In the genomic region with DNA sequence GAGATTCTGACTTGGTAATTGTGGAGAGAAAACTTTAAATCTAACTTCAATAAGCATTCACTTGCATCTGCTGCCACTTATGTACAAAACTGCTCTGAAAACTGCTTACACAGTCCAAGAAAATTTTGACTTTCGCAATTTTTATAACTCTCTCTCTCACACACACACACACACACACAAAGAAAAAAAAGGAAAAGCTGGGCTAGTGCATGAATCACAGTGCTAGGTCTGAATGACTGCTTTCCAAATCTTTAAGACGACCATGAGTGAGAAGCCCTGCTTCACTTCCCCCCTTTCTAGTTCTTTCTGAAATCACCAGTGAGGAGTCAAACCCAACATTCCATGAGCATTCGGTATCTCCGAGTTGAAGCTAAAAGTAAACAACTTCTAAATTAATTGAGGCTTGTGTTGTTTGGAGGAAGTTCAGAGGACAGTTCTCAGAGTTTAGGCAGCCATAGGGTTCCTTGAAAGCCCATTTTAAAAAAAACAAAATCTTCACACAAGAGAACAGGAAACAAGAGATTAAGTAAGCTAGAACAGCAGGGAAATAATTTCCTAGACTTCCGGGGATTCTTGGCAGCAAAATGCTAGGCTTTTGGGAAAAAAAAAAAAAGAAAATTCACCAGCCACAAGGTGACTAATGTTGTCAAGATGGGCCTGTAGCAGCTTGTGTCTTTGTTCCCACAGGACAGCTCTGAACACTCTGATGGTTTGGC, we compare ENCODE assay signal across 12 mouse cellular contexts. TPM values are rescaled to one million over a fixed set of nuclear protein-coding genes. Genes with fewer than 3 reads are reported as not detected.
DNase-seq lines count a peak whose midpoint lies in the region; ATAC-seq and TF ChIP-seq lines count a peak whose summit lies in the region.
"Had no signal": no experiment of that assay in that cellular context is flagged by ENCODE, and none has a peak within 500 bp of the region (broad histone marks: within the 10 kb centered on the region; RNA-seq: fewer than 3 reads in every experiment).

No protein-coding gene starts in this region.

- H3K36me3 ChIP-seq in hindbrain, embryonic 14.5 days (replicated peaks; ENCODE audit: control insufficient read depth, insufficient read depth): peaks cover 21% of the 10 kb centered on the region
- H3K36me3 ChIP-seq in hindbrain, embryonic 13.5 days: peaks cover 7% of the 10 kb centered on the region; the same call in 1 of the 2 replicates
- no peaks in the 10 kb centered on the region for H3K36me3 ChIP-seq in midbrain, embryonic 11.5 days (ENCODE audit: control insufficient read depth, insufficient read depth, low read length)
- peaks cover 15% of the 10 kb centered on the region for H3K36me3 ChIP-seq in midbrain, embryonic 10.5 days
- no peaks in the 10 kb centered on the region for H3K36me3 ChIP-seq in embryonic facial prominence, embryonic 15.5 days
- H3K36me3 ChIP-seq in stomach, postnatal 0 days (ENCODE audit: control insufficient read depth, insufficient read depth, low read length): peaks cover 8% of the 10 kb centered on the region
- peaks cover 10% of the 10 kb centered on the region for H3K36me3 ChIP-seq in forebrain, embryonic 14.5 days (ENCODE audit: control insufficient read depth, insufficient read depth, low read length)
- H3K36me3 ChIP-seq: G1E had no signal

- peak; percentile 26 for TF ChIP-seq EP300 in stomach, postnatal 0 days (optimal IDR thresholded peaks at IDR 0.05)

- no peak for TF ChIP-seq CTCF in stomach, postnatal 0 days (IDR thresholded peaks at IDR 0.05; ENCODE audit: low read depth)

- no peak overlapping the region for H3K4me3 ChIP-seq in hindbrain, embryonic 14.5 days (replicated peaks; ENCODE audit: low read length)
- no peak overlapping the region for H3K4me3 ChIP-seq in hindbrain, embryonic 13.5 days
- H3K4me3 ChIP-seq in midbrain, embryonic 11.5 days (ENCODE audit: low read depth, low read length): no peak overlapping the region
- H3K4me3 ChIP-seq in midbrain, embryonic 10.5 days: no peak overlapping the region
- H3K4me3 ChIP-seq in embryonic facial prominence, embryonic 15.5 days (replicated peaks): no peak overlapping the region
- no peak overlapping the region for H3K4me3 ChIP-seq in stomach, postnatal 0 days (ENCODE audit: low read depth, low read length)
- H3K4me3 ChIP-seq in forebrain, embryonic 14.5 days (ENCODE audit: low read depth, low read length): no peak overlapping the region
- H3K4me3 ChIP-seq: liver, embryonic 12.5 days had no signal

- H3K27ac ChIP-seq in hindbrain, embryonic 14.5 days: no peak overlapping the region
- no peak overlapping the region; the same call in 1 of the 2 replicates for H3K27ac ChIP-seq in hindbrain, embryonic 13.5 days
- no peak overlapping the region for H3K27ac ChIP-seq in midbrain, embryonic 11.5 days (ENCODE audit: low read depth, low read length)
- no peak overlapping the region for H3K27ac ChIP-seq in midbrain, embryonic 10.5 days (replicated peaks)
- peak overlapping the region; percentile 31; the same call in 1 of the 2 replicates for H3K27ac ChIP-seq in embryonic facial prominence, embryonic 15.5 days (replicated peaks)
- H3K27ac ChIP-seq in stomach, postnatal 0 days (replicated peaks): peak overlapping the region; percentile 50
- no peak overlapping the region for H3K27ac ChIP-seq in forebrain, embryonic 14.5 days (ENCODE audit: low read depth, low read length)
- H3K27ac ChIP-seq: liver, embryonic 12.5 days had no signal

- H3K4me2 ChIP-seq in hindbrain, embryonic 14.5 days (replicated peaks): peak overlapping the region; percentile 28
- H3K4me2 ChIP-seq in hindbrain, embryonic 13.5 days: no peak overlapping the region
- H3K4me2 ChIP-seq in midbrain, embryonic 11.5 days: no peak overlapping the region
- no peak overlapping the region for H3K4me2 ChIP-seq in embryonic facial prominence, embryonic 15.5 days (replicated peaks)
- H3K4me2 ChIP-seq in stomach, postnatal 0 days (replicated peaks; ENCODE audit: low read depth): no peak overlapping the region; the same call in 1 of the 2 replicates
- H3K4me2 ChIP-seq in forebrain, embryonic 14.5 days (ENCODE audit: low read length): no peak overlapping the region
- H3K4me2 ChIP-seq: liver, embryonic 12.5 days had no signal

- 60% methylated on average over 5 of the region's 5 CpGs for WGBS in hindbrain, embryonic 14.5 days
- WGBS in hindbrain, embryonic 13.5 days: 63% methylated on average over 5 of the region's 5 CpGs
- WGBS in midbrain, embryonic 11.5 days: 55% methylated on average over 5 of the region's 5 CpGs
- WGBS in midbrain, embryonic 10.5 days: 52% methylated on average over 5 of the region's 5 CpGs
- 21% methylated on average over 5 of the region's 5 CpGs for WGBS in embryonic facial prominence, embryonic 15.5 days
- 14% methylated on average over 5 of the region's 5 CpGs for WGBS in stomach, postnatal 0 days
- 58% methylated on average over 5 of the region's 5 CpGs for WGBS in forebrain, embryonic 14.5 days

- no peaks in the 10 kb centered on the region for H3K9me3 ChIP-seq in hindbrain, embryonic 14.5 days (ENCODE audit: control insufficient read depth, low read length)
- no peaks in the 10 kb centered on the region for H3K9me3 ChIP-seq in hindbrain, embryonic 13.5 days
- H3K9me3 ChIP-seq in midbrain, embryonic 11.5 days (ENCODE audit: control insufficient read depth, low read length): no peaks in the 10 kb centered on the region
- H3K9me3 ChIP-seq in midbrain, embryonic 10.5 days (replicated peaks): no peaks in the 10 kb centered on the region
- no peaks in the 10 kb centered on the region for H3K9me3 ChIP-seq in embryonic facial prominence, embryonic 15.5 days (replicated peaks)
- no peaks in the 10 kb centered on the region for H3K9me3 ChIP-seq in stomach, postnatal 0 days (ENCODE audit: control insufficient read depth, low read length)
- H3K9me3 ChIP-seq in forebrain, embryonic 14.5 days (replicated peaks; ENCODE audit: control insufficient read depth, low read length): no peaks in the 10 kb centered on the region
- H3K9me3 ChIP-seq: liver, embryonic 12.5 days had no signal

- DNase-seq in hindbrain, embryonic 14.5 days (ENCODE audit: low spot score): no peak
- peak; percentile 84 for DNase-seq in midbrain, embryonic 11.5 days (ENCODE audit: low spot score, missing footprints)
- no peak for DNase-seq in midbrain, embryonic 10.5 days (ENCODE audit: low spot score)
- no peak for DNase-seq in stomach, postnatal 0 days (ENCODE audit: low spot score)
- no peak for DNase-seq in retina, embryonic 14.5 days (ENCODE audit: low spot score)
- no peak for DNase-seq in forebrain, embryonic 14.5 days (ENCODE audit: low spot score)
- DNase-seq: kidney, adult 18-20 months; thymus, postnatal 25 days had no signal

- no peaks in the 10 kb centered on the region for H3K27me3 ChIP-seq in hindbrain, embryonic 14.5 days (ENCODE audit: control insufficient read depth, insufficient read depth, low read length)
- no peaks in the 10 kb centered on the region for H3K27me3 ChIP-seq in hindbrain, embryonic 13.5 days
- H3K27me3 ChIP-seq in midbrain, embryonic 11.5 days (ENCODE audit: control insufficient read depth, insufficient read depth, low read length): peaks cover 8% of the 10 kb centered on the region
- H3K27me3 ChIP-seq in midbrain, embryonic 10.5 days (ENCODE audit: low read depth, poor library complexity, severe bottlenecking): peaks cover 15% of the 10 kb centered on the region
- no peaks in the 10 kb centered on the region for H3K27me3 ChIP-seq in embryonic facial prominence, embryonic 15.5 days
- no peaks in the 10 kb centered on the region for H3K27me3 ChIP-seq in stomach, postnatal 0 days (ENCODE audit: control insufficient read depth, insufficient read depth, low read length)
- no peaks in the 10 kb centered on the region for H3K27me3 ChIP-seq in forebrain, embryonic 14.5 days (replicated peaks; ENCODE audit: control insufficient read depth, insufficient read depth, low read length)

- H3K4me1 ChIP-seq in hindbrain, embryonic 14.5 days (replicated peaks; ENCODE audit: control insufficient read depth, insufficient read depth, low read length): peaks cover 23% of the 10 kb centered on the region
- H3K4me1 ChIP-seq in hindbrain, embryonic 13.5 days (replicated peaks): peaks cover 30% of the 10 kb centered on the region
- peaks cover 7% of the 10 kb centered on the region; the same call in 1 of the 2 replicates for H3K4me1 ChIP-seq in midbrain, embryonic 11.5 days (ENCODE audit: control insufficient read depth, insufficient read depth, low read length)
- peaks cover 38% of the 10 kb centered on the region for H3K4me1 ChIP-seq in midbrain, embryonic 10.5 days
- H3K4me1 ChIP-seq in embryonic facial prominence, embryonic 15.5 days: peaks cover 31% of the 10 kb centered on the region
- H3K4me1 ChIP-seq in stomach, postnatal 0 days (replicated peaks; ENCODE audit: control insufficient read depth, insufficient read depth): no peaks in the 10 kb centered on the region
- peaks cover 18% of the 10 kb centered on the region for H3K4me1 ChIP-seq in forebrain, embryonic 14.5 days (ENCODE audit: control insufficient read depth, insufficient read depth, low read length)

- H3K9ac ChIP-seq in hindbrain, embryonic 14.5 days: no peak overlapping the region
- H3K9ac ChIP-seq in hindbrain, embryonic 13.5 days: no peak overlapping the region
- no peak overlapping the region for H3K9ac ChIP-seq in midbrain, embryonic 11.5 days (ENCODE audit: low read length)
- no peak overlapping the region for H3K9ac ChIP-seq in embryonic facial prominence, embryonic 15.5 days
- H3K9ac ChIP-seq in stomach, postnatal 0 days (ENCODE audit: low read length): no peak overlapping the region
- no peak overlapping the region for H3K9ac ChIP-seq in forebrain, embryonic 14.5 days (ENCODE audit: low read length)
- H3K9ac ChIP-seq: liver, embryonic 12.5 days had no signal

- ATAC-seq in hindbrain, embryonic 14.5 days (ENCODE audit: low FRiP score): no peak
- no peak for ATAC-seq in hindbrain, embryonic 13.5 days (ENCODE audit: low FRiP score)
- ATAC-seq in midbrain, embryonic 11.5 days (ENCODE audit: low FRiP score): no peak
- no peak for ATAC-seq in embryonic facial prominence, embryonic 15.5 days (ENCODE audit: insufficient number of reproducible peaks, low FRiP score, low TSS enrichment, low read depth)
- ATAC-seq in stomach, postnatal 0 days (ENCODE audit: low FRiP score, low TSS enrichment): no peak
- no peak for ATAC-seq in forebrain, embryonic 14.5 days
- ATAC-seq: liver, embryonic 12.5 days had no signal

RNA-seq across cellular contexts. Expression of gene Spry2, which starts 5.9 kb away (rescaled TPM):
- 35.0 and 37.5 TPM in 2 replicates for polyA plus RNA-seq in hindbrain, embryonic 14.5 days (2014; fragmentation: Nextera tagmentation; extraction: Ambion mirVana)
- polyA plus RNA-seq in hindbrain, embryonic 13.5 days (2015; fragmentation: Nextera tagmentation; extraction: Ambion mirVana): 39.0 and 42.2 TPM in 2 replicates
- polyA plus RNA-seq in midbrain, embryonic 11.5 days (2014; fragmentation: Nextera tagmentation; extraction: Ambion mirVana): 27.0 and 28.0 TPM in 2 replicates
- polyA plus RNA-seq in midbrain, embryonic 10.5 days (2016; fragmentation: Nextera tagmentation; extraction: Ambion mirVana): 25.8 and 29.0 TPM in 2 replicates
- polyA plus RNA-seq in embryonic facial prominence, embryonic 15.5 days (2015; fragmentation: Nextera tagmentation; extraction: Ambion mirVana): 53.2 and 53.7 TPM in 2 replicates
- polyA plus RNA-seq in stomach, postnatal 0 days (2015; fragmentation: Nextera tagmentation; extraction: Ambion mirVana): 45.8 and 49.2 TPM in 2 replicates
- 22.9 and 28.0 TPM in 2 replicates for polyA plus RNA-seq in forebrain, embryonic 14.5 days (2014; fragmentation: Nextera tagmentation; extraction: Ambion mirVana)
- polyA plus RNA-seq: G1E had no signal

Comparison
In these comparisons a context has a peak if more than half of its experiments do, and no peak if none do; other contexts are left out.
1. H3K27ac ChIP-seq: peak in embryonic facial prominence, embryonic 15.5 days (single experiment) and stomach, postnatal 0 days (single experiment); none in hindbrain, embryonic 14.5 days (single experiment), hindbrain, embryonic 13.5 days (single experiment), midbrain, embryonic 11.5 days (single experiment), midbrain, embryonic 10.5 days (single experiment) and forebrain, embryonic 14.5 days (single experiment).